Mouse (Mus musculus) embryonic facial prominence, embryonic 14.5 days (tissue): ENCODE results near the gene Epb41l4b. TPM values are rescaled to one million over a fixed set of nuclear protein-coding genes. Genes with fewer than 3 reads are reported as not detected.

Source experiments
- ATAC-seq: fragments of 200-750 bp; cut with Nextera tagmentation; 2 replicates; pipeline ENCODE4 v1.8.0; 2017; ENCODE audit warnings: low read depth, moderate number of reproducible peaks, moderate TSS enrichment
- DNase-seq: peaks from one replicate; pipeline ENCODE4 v3.0.0-alpha.2; 2015; ENCODE audit warnings: low spot score
- H3K27ac ChIP-seq: fragments of 300-500 bp; sonication (generic); replicated peaks from 2 replicates; pipeline ENCODE4 v1.5.1; 2014; ENCODE audit warnings: low read depth, mild to moderate bottlenecking, low read length, moderate library complexity
- H3K27me3 ChIP-seq: fragments of 300-500 bp; sonication (generic); replicated peaks from 2 replicates; pipeline ENCODE4 v1.6.1; 2014; ENCODE audit warnings: low read length; ENCODE audit not compliant: control insufficient read depth, insufficient read depth
- H3K36me3 ChIP-seq: fragments of 300-500 bp; sonication (generic); 2 replicates; pipeline ENCODE4 v1.6.1; 2014; ENCODE audit warnings: low read length, mixed read lengths; ENCODE audit not compliant: control insufficient read depth, insufficient read depth
- H3K4me1 ChIP-seq: fragments of 300-500 bp; sonication (generic); 2 replicates; pipeline ENCODE4 v1.6.1; 2014; ENCODE audit warnings: antibody characterized with exemption, low read length; ENCODE audit not compliant: control insufficient read depth, insufficient read depth
- H3K4me2 ChIP-seq: fragments of 300-500 bp; sonication (generic); 2 replicates; pipeline ENCODE4 v1.6.1; 2014; ENCODE audit warnings: low read depth, mild to moderate bottlenecking, low read length, moderate library complexity, mixed read lengths
- H3K4me3 ChIP-seq: fragments of 300-500 bp; sonication (generic); 2 replicates; pipeline ENCODE4 v1.5.1; 2014; ENCODE audit warnings: low read depth, mild to moderate bottlenecking, low read length
- H3K9ac ChIP-seq: fragments of 300-500 bp; sonication (generic); 2 replicates; pipeline ENCODE4 v1.6.1; 2014; ENCODE audit warnings: low read depth, mild to moderate bottlenecking, low read length, moderate library complexity, mixed read lengths
- H3K9me3 ChIP-seq: fragments of 300-500 bp; sonication (generic); 2 replicates; pipeline ENCODE4 v1.6.1; 2016; ENCODE audit warnings: low read length; ENCODE audit not compliant: control insufficient read depth
- WGBS: fragments of 180-500 bp; shearing (Covaris S2); extraction: QIAGEN DNeasy Blood & Tissue Kit; methylation state at CpG from one replicate; pipeline ENCODE4 v1.1.7; 2014; 5-methylcytosine and 5-hydroxymethylcytosine counted together
- polyA plus RNA-seq: library from polyadenylated mRNA; unstranded; fragments of >200 nt; fragmentation: Nextera tagmentation; extraction: Ambion mirVana; gene quantifications from 2 replicates; pipeline ENCODE4 v1.2.1, GENCODE M21; 2014

The Epb41l4b gene
- polyA plus RNA-seq: 4.8 and 5.2 TPM in 2 replicates

- DNase-seq (peak; percentile 89), ATAC-seq (peak; percentile 92)
- no peaks in the 10 kb centered on the region for H3K9me3 ChIP-seq
- peak within 1 kb of the TSS; percentile 79 for H3K9ac ChIP-seq
- H3K4me3 ChIP-seq: peak within 1 kb of the TSS; percentile 68
- 0% methylated on average over 34 of the region's 142 CpGs for WGBS
- H3K27me3 ChIP-seq: peaks cover 19% of the 10 kb centered on the region; the same call in 1 of the 2 replicates
- peak within 1 kb of the TSS; percentile 55 for H3K27ac ChIP-seq
- peak within 1 kb of the TSS; percentile 89 for H3K4me2 ChIP-seq
- no peaks in the 10 kb centered on the region for H3K36me3 ChIP-seq
- H3K4me1 ChIP-seq: no peaks in the 10 kb centered on the region
These were observed at the start of gene Epb41l4b for GRCm38 (mm10) chr4:57143026-57143937. TSS of gene Epb41l4b (minus strand) at chr4:57143437.

GRCm38 (mm10) chr4:57191543-57192283 is 48.5 kb upstream of the Epb41l4b start:
- no peaks in the 10 kb centered on the region for H3K36me3 ChIP-seq
- H3K4me1 ChIP-seq: no peaks in the 10 kb centered on the region
- H3K4me3 ChIP-seq: no peak overlapping the region
- 69% methylated on average over 9 of the region's 9 CpGs for WGBS
- no peaks in the 10 kb centered on the region for H3K9me3 ChIP-seq
- no peaks in the 10 kb centered on the region for H3K27me3 ChIP-seq
- no peak for DNase-seq
- H3K4me2 ChIP-seq: no peak overlapping the region
- no peak overlapping the region for H3K9ac ChIP-seq
- H3K27ac ChIP-seq: no peak overlapping the region
- no peak for ATAC-seq

- 79% methylated on average over 2 of the region's 2 CpGs for WGBS
- H3K4me1 ChIP-seq: no peaks in the 10 kb centered on the region
- no peak overlapping the region for H3K9ac ChIP-seq
- no peaks in the 10 kb centered on the region for H3K27me3 ChIP-seq
- H3K4me3 ChIP-seq: no peak overlapping the region
- DNase-seq: no peak
- H3K27ac ChIP-seq: no peak overlapping the region
- no peaks in the 10 kb centered on the region for H3K9me3 ChIP-seq
- H3K36me3 ChIP-seq: no peaks in the 10 kb centered on the region
- H3K4me2 ChIP-seq: no peak overlapping the region
- no peak for ATAC-seq
These were observed 46.6 kb upstream of the Epb41l4b start for GRCm38 (mm10) chr4:57189881-57190280.

DNA sequence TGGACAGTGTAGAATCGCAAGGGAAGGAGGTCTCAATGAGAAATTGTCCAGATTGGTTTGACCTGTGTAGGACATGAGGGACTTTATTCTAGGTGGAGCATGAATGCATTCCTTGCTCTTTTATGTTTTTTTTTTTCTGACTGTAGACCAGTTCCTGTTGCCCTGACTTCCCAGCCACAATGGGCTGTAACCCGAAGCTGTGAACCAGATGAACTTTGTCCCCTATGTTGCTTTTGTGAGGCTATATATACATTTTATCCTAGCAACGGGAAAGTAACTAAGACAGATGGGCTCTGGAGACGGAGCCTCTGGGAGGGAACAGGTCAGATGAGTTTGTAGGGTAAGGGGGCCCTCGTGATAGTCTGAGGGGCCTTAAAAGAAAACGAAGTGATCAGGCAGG is 42.8 kb upstream of the Epb41l4b start:
- H3K4me3 ChIP-seq: no peak overlapping the region
- H3K4me2 ChIP-seq: no peak overlapping the region
- H3K27me3 ChIP-seq: no peaks in the 10 kb centered on the region
- no peak overlapping the region for H3K27ac ChIP-seq
- no peaks in the 10 kb centered on the region for H3K4me1 ChIP-seq
- no peaks in the 10 kb centered on the region for H3K9me3 ChIP-seq
- DNase-seq: peak; percentile 24
- no peak overlapping the region for H3K9ac ChIP-seq
- ATAC-seq: no peak
- 24% methylated on average over 6 of the region's 6 CpGs for WGBS
- no peaks in the 10 kb centered on the region for H3K36me3 ChIP-seq

DNA sequence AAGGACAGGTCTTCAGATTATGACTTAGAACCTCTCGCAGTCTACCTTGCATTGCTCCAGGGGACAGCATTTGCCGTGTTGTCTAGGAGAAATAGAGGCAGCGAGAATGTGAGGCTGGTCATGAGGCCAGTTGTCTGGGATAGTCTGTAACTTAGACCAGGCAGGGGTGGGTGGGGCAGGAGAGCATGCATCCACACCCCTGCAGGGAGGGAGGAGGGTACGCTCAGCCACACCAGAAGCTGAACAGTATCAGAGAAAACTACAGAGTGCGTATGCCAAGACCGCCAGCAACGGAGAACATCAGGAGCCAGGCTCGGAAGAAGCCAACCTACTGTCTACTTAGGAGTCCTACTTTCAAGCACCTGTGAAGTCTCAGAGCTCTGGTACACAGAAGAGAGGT is 42.2 kb upstream of the Epb41l4b start:
- H3K9me3 ChIP-seq: no peaks in the 10 kb centered on the region
- 69% methylated on average over 8 of the region's 8 CpGs for WGBS
- H3K36me3 ChIP-seq: no peaks in the 10 kb centered on the region
- ATAC-seq (no peak), DNase-seq (peak; percentile 33)
- no peaks in the 10 kb centered on the region for H3K27me3 ChIP-seq
- no peak overlapping the region for H3K4me3 ChIP-seq
- H3K4me2 ChIP-seq: no peak overlapping the region
- H3K27ac ChIP-seq: no peak overlapping the region
- H3K4me1 ChIP-seq: no peaks in the 10 kb centered on the region
- H3K9ac ChIP-seq: no peak overlapping the region

GRCm38 (mm10) chr4:57183493-57183892 is 40.3 kb upstream of the Epb41l4b start:
- H3K4me2 ChIP-seq: no peak overlapping the region
- H3K9ac ChIP-seq: no peak overlapping the region
- no peak for ATAC-seq
- no peak overlapping the region for H3K27ac ChIP-seq
- WGBS: 62% methylated on average over 4 of the region's 4 CpGs
- H3K27me3 ChIP-seq: no peaks in the 10 kb centered on the region
- H3K4me1 ChIP-seq: no peaks in the 10 kb centered on the region
- H3K9me3 ChIP-seq: no peaks in the 10 kb centered on the region
- no peak overlapping the region for H3K4me3 ChIP-seq
- peak; percentile 28 for DNase-seq
- no peaks in the 10 kb centered on the region for H3K36me3 ChIP-seq

DNA sequence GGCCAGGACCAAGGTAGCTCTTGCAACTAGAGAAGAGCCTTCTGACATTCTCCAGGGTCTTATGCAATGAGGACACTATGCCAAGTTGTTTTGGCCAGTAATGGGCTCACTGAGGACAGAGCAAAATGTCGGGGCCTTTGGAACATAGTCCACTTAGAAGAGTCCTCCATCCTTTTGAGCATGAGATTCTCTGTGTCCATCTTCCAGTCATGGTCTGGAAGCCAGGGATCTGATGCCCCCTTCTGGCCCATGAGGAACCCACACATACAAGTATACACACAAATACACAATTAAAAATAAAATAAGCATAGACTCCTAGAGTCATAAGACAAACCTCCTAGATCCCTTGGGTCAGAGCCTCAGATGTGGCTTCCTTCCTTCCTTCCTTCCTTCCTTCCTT is 38.3 kb upstream of the Epb41l4b start:
- Histone ChIP-seq H3K36me3 (no peaks in the 10 kb centered on the region), H3K4me2 (no peak overlapping the region), H3K9me3 (no peaks in the 10 kb centered on the region), H3K27me3 (no peaks in the 10 kb centered on the region), H3K9ac (no peak overlapping the region), H3K4me3 (no peak overlapping the region), H3K4me1 (no peaks in the 10 kb centered on the region), H3K27ac (no peak overlapping the region)
- ATAC-seq (no peak), DNase-seq (no peak)
- 85% methylated on average over 1 of the region's 1 CpGs for WGBS

GRCm38 (mm10) chr4:57178881-57179280 is 35.6 kb upstream of the Epb41l4b start:
- no peak overlapping the region for H3K27ac ChIP-seq
- H3K4me1 ChIP-seq: peaks cover 7% of the 10 kb centered on the region
- H3K9me3 ChIP-seq: no peaks in the 10 kb centered on the region
- H3K27me3 ChIP-seq: no peaks in the 10 kb centered on the region
- DNase-seq (no peak), ATAC-seq (no peak)
- no peak overlapping the region for H3K4me3 ChIP-seq
- WGBS: 72% methylated on average over 4 of the region's 4 CpGs
- H3K9ac ChIP-seq: no peak overlapping the region
- H3K36me3 ChIP-seq: no peaks in the 10 kb centered on the region
- no peak overlapping the region for H3K4me2 ChIP-seq
